Mouse (Mus musculus): ENCODE results near the gene Srpk2. TPM values are rescaled to one million over a fixed set of nuclear protein-coding genes. Genes with fewer than 3 reads are reported as not detected.
"Not testable (repeated sequence)": the region's sequence is repeated elsewhere in the genome, so short reads cannot be mapped to it uniquely, and the experiment has no call there.

Gene Srpk2
- polyA plus RNA-seq, 1 experiment from 2014 or later = 67.0 TPM

DNA sequence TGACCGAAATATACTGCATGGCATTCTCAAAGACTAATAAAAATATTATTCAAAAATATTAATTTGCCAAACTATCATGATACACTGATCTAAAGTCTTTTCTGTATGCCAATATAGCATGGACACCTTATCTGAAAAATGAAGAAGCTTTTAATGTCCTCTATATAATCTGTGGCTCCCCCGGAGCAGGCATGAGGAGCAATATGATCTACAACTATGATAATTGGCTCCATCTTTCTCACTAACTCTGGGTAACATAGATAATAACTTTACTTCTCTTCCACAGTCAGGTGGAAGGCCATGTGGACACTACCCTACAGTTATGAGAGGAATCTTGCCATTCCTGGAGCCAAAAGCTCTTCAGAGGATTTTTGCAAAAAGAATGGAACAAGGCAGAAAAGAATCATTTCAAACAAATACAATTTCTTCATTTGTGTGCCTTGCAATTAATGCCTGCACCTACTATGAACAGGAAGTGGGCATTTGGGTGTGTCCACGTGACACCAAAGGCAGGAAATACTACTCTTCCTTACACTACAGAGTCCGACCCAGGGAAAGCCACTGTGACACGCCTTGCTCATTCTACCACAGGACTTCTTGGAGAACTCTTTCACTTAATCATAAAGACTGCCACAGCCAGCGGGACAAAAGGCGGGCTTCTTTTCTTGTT, 80.2 kb downstream of the Srpk2 start:
- H3K4me1 ChIP-seq = peaks cover 7% of the 10 kb centered on the region; the same call in 1 of the 2 replicates
- no peaks in the 10 kb centered on the region; the same call in 1 of the 2 replicates for H3K9me3 ChIP-seq

GRCm38 (mm10) chr5:23599750-23600537, 84.5 kb downstream of the Srpk2 start:
- Histone ChIP-seq H3K36me3 (peaks cover 3% of the 10 kb centered on the region; the same call in 1 of the 2 replicates), H3K9me3 (no peaks in the 10 kb centered on the region), H3K4me2 (no peak overlapping the region), H3K4me1 (peaks cover 12% of the 10 kb centered on the region; the same call in 1 of the 2 replicates), H3K27ac (no peak overlapping the region), H3K27me3 (no peaks in the 10 kb centered on the region), H3K4me3 (no peak overlapping the region), H3K9ac (no peak overlapping the region)
- 71% methylated on average over 5 of the region's 5 CpGs for WGBS
- no peak; the same call in 1 of the 2 replicates for ATAC-seq (ENCODE audit: insufficient number of reproducible peaks, insufficient read depth, low FRiP score, low TSS enrichment, low read depth)

More for the DNA sequence above, 80.2 kb downstream of the Srpk2 start:
- no peak for ATAC-seq (ENCODE audit: insufficient number of reproducible peaks, insufficient read depth, low FRiP score, low TSS enrichment, low read depth)
- Histone ChIP-seq H3K27ac (no peak overlapping the region), H3K36me3 (peaks cover 3% of the 10 kb centered on the region; the same call in 1 of the 2 replicates), H3K4me2 (no peak overlapping the region), H3K4me3 (no peak overlapping the region), H3K27me3 (no peaks in the 10 kb centered on the region), H3K9ac (no peak overlapping the region)
- WGBS = 80% methylated on average over 7 of the region's 7 CpGs

DNA sequence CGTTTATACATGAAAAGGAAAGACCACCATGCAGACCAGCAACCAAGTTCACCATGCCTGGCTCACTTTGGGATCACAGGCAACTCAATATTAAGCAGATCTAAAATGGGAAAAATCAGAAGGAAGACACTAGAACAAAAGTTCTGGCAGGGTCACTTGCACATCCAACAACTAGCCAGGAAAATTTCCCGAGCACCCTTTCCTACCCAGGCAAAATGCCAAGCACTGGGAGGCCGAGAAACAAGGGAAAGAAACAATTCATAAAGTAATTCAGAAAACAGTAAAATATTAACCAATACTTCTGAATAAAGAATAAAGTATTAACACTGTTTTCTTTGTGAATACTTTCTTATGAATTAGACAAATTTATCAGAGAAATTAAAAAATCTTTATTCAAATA, 85.2 kb downstream of the Srpk2 start:
- ATAC-seq (ENCODE audit: insufficient number of reproducible peaks, insufficient read depth, low FRiP score, low TSS enrichment, low read depth) = no peak

GRCm38 (mm10) chr5:23598491-23598890, 85.9 kb downstream of the Srpk2 start:
- no peaks in the 10 kb centered on the region for H3K9me3 ChIP-seq
- H3K27me3 ChIP-seq = no peaks in the 10 kb centered on the region
- ATAC-seq (ENCODE audit: insufficient number of reproducible peaks, insufficient read depth, low FRiP score, low TSS enrichment, low read depth) = no peak
- no peak overlapping the region for H3K9ac ChIP-seq
- H3K4me2 ChIP-seq = no peak overlapping the region
- H3K4me1 ChIP-seq = peaks cover 12% of the 10 kb centered on the region; the same call in 1 of the 2 replicates
- 80% methylated on average over 12 of the region's 12 CpGs for WGBS
- peaks cover 3% of the 10 kb centered on the region; the same call in 1 of the 2 replicates for H3K36me3 ChIP-seq
- H3K4me3 ChIP-seq = no peak overlapping the region
- no peak overlapping the region for H3K27ac ChIP-seq

More for the DNA sequence above, 85.2 kb downstream of the Srpk2 start:
- Histone ChIP-seq H3K4me2 (no peak overlapping the region), H3K4me3 (no peak overlapping the region), H3K4me1 (peaks cover 12% of the 10 kb centered on the region; the same call in 1 of the 2 replicates), H3K9me3 (no peaks in the 10 kb centered on the region), H3K9ac (no peak overlapping the region), H3K27me3 (no peaks in the 10 kb centered on the region), H3K27ac (no peak overlapping the region), H3K36me3 (peaks cover 3% of the 10 kb centered on the region; the same call in 1 of the 2 replicates)
- WGBS = 69% methylated on average over 3 of the region's 3 CpGs

- Histone ChIP-seq H3K36me3 (peaks cover 3% of the 10 kb centered on the region; the same call in 1 of the 2 replicates), H3K4me2 (no peak overlapping the region), H3K9ac (no peak overlapping the region), H3K27me3 (no peaks in the 10 kb centered on the region), H3K27ac (no peak overlapping the region), H3K9me3 (no peaks in the 10 kb centered on the region), H3K4me3 (no peak overlapping the region), H3K4me1 (peaks cover 9% of the 10 kb centered on the region; the same call in 1 of the 2 replicates)
- ATAC-seq (ENCODE audit: insufficient number of reproducible peaks, insufficient read depth, low FRiP score, low TSS enrichment, low read depth) = no peak
- 59% methylated on average over 1 of the region's 1 CpGs for WGBS
Observed at GRCm38 (mm10) chr5:23597999-23598398, 86.4 kb downstream of the Srpk2 start.

- no peak overlapping the region for H3K27ac ChIP-seq
Observed at GRCm38 (mm10) chr5:23597260-23597864, 87.1 kb downstream of the Srpk2 start.

DNA sequence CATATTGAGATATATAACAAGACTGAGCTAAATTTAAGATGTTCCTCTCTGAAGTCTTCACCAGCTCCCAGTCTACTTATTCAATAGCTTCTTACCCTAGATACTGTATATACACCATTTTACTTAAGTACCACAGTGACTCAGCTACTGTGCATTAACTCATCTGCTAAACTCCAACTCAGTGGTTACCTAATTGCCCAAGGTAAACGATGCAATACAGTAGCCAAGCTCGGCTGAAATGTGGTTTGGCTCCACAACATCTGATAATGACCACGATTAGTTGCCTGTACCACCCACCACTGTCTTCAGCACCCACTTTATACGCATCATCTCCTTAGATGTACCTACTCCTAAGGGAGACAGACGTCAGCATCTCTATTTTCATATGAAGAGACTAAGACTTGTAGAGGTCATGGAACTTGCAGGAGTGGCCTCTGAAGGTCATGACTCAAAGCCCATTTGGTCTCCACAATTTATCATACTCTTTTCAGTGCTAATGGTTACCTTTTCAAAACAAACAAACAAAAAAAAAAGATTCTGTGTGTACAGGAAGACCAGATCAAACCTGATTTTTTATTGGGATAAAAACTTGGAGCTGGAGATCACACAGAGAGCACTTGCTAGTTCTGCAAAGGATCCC, 88.0 kb downstream of the Srpk2 start:
- no peaks in the 10 kb centered on the region for H3K9me3 ChIP-seq
- no peak overlapping the region for H3K4me2 ChIP-seq
- no peak overlapping the region for H3K9ac ChIP-seq
- no peak overlapping the region for H3K27ac ChIP-seq
- H3K4me3 ChIP-seq = no peak overlapping the region
- no peak for ATAC-seq (ENCODE audit: insufficient number of reproducible peaks, insufficient read depth, low FRiP score, low TSS enrichment, low read depth)
- 85% methylated on average over 5 of the region's 5 CpGs for WGBS
- no peaks in the 10 kb centered on the region for H3K27me3 ChIP-seq
- H3K36me3 ChIP-seq = peaks cover under 1% of the 10 kb centered on the region; the same call in 1 of the 2 replicates
- peaks cover 6% of the 10 kb centered on the region; the same call in 1 of the 2 replicates for H3K4me1 ChIP-seq

More at GRCm38 (mm10) chr5:23597260-23597864, 87.1 kb downstream of the Srpk2 start:
- H3K4me2 ChIP-seq = no peak overlapping the region
- H3K27me3 ChIP-seq = no peaks in the 10 kb centered on the region
- peaks cover 3% of the 10 kb centered on the region; the same call in 1 of the 2 replicates for H3K36me3 ChIP-seq
- H3K4me3 ChIP-seq = no peak overlapping the region
- no peak overlapping the region for H3K9ac ChIP-seq
- ATAC-seq (ENCODE audit: insufficient number of reproducible peaks, insufficient read depth, low FRiP score, low TSS enrichment, low read depth) = no peak
- H3K4me1 ChIP-seq = peaks cover 6% of the 10 kb centered on the region; the same call in 1 of the 2 replicates
- WGBS = 72% methylated on average over 8 of the region's 8 CpGs
- no peaks in the 10 kb centered on the region for H3K9me3 ChIP-seq

- not testable (repeated sequence) for H3K4me3 ChIP-seq; H3K27ac ChIP-seq; ATAC-seq (ENCODE audit: insufficient number of reproducible peaks, insufficient read depth, low FRiP score, low TSS enrichment, low read depth); H3K27me3 ChIP-seq; H3K36me3 ChIP-seq; H3K9me3 ChIP-seq; H3K9ac ChIP-seq; H3K4me2 ChIP-seq
- H3K4me1 ChIP-seq = peaks cover 15% of the 10 kb centered on the region
- 88% methylated on average over 5 of the region's 5 CpGs for WGBS
Observed at GRCm38 (mm10) chr5:23590298-23590697, 94.1 kb downstream of the Srpk2 start.

- no peak overlapping the region for H3K9ac ChIP-seq
- H3K4me1 ChIP-seq = peaks cover 20% of the 10 kb centered on the region
- no peak for ATAC-seq (ENCODE audit: insufficient number of reproducible peaks, insufficient read depth, low FRiP score, low TSS enrichment, low read depth)
- no peak overlapping the region for H3K4me3 ChIP-seq
- WGBS = 51% methylated on average over 2 of the region's 2 CpGs
- H3K27ac ChIP-seq = no peak overlapping the region
- H3K4me2 ChIP-seq = no peak overlapping the region
- H3K9me3 ChIP-seq = no peaks in the 10 kb centered on the region
- H3K36me3 ChIP-seq = no peaks in the 10 kb centered on the region
- no peaks in the 10 kb centered on the region for H3K27me3 ChIP-seq
Observed at GRCm38 (mm10) chr5:23587614-23588013, 96.8 kb downstream of the Srpk2 start.

DNA sequence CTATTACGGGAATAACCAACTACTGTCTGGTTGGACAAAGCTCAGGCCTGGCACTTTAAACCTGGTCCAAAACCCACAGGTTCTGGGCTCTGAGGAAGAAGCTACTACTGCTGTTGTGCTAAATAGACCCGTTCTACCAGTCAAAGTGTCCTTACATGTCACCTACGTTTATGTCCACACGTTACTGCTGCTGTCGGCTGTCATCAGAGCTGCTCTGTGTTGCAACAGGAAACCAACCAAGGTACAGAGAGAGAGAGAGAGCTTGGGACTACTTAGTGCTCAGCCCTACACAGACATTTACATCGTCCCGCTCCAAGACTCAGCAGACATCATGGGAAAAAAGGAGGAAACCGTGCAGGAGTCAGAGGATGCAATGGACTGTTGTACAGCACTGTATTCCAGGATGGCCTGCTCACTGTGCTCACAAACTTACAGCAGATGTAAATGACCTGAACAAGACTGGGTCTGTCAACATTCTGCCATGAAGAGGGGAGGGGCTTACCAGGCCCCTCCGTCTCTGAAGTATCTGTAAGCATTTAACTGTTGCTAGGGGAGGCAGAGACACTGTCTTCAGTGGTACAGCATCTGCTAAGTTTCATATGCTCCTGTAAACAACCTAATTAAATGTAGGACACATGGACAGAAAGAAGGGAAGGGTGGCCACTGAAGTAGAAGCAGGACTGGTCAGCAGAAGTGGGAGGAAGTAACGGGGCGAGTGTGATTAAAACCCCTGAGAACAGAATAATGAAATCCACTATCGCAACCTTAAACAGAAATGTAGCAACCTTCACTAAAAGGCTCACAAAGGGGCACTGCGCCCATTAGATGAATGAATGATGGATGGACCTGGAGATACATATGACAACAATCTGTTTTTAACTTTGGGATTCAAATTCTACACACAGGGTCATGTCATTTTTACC, 97.6 kb downstream of the Srpk2 start:
- Histone ChIP-seq H3K4me2 (no peak overlapping the region), H3K9ac (no peak overlapping the region), H3K4me3 (no peak overlapping the region), H3K36me3 (no peaks in the 10 kb centered on the region), H3K27me3 (no peaks in the 10 kb centered on the region), H3K4me1 (peaks cover 20% of the 10 kb centered on the region), H3K27ac (0 out of 2 replicates have a peak overlapping the region, but pooled peaks have one; percentile 16), H3K9me3 (no peaks in the 10 kb centered on the region)
- 75% methylated on average over 13 of the region's 13 CpGs for WGBS
- no peak; the same call in 1 of the 2 replicates for ATAC-seq (ENCODE audit: insufficient number of reproducible peaks, insufficient read depth, low FRiP score, low TSS enrichment, low read depth)
